Mouse (Mus musculus) retina, postnatal 1 day (tissue): ENCODE results near the gene Arhgdia.
"Not testable (repeated sequence)": the region's sequence is repeated elsewhere in the genome, so short reads cannot be mapped to it uniquely, and the experiment has no call there.

Experiments used
- DNase-seq: peaks from one replicate; pipeline ENCODE4 v3.0.0-alpha.2; 2012

The Arhgdia gene

DNA sequence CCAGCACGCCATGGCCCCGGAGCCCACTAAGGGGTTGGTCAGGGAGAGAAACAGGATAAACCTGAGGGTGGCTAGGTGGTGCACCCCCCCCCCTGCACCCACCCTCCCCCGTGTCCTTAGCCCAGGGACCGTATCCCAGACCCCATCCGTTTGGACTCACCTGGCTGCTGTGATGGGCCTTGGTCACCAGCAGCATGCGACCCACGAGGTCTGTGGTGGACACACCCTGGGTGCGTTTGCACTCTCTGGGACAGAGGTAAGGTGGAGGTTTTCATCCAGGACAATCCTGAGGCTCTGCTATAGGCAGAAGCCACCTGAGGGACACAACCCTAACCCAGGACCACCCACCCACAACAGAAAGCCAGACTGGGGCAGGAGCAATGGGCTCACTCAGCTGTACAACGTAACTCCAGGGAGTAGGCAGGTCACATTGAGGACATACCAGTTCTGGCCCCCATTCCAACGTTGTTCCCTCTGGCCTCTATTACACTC is 32.1 kb upstream of the Arhgdia start:
- DNase-seq: no peak

DNA sequence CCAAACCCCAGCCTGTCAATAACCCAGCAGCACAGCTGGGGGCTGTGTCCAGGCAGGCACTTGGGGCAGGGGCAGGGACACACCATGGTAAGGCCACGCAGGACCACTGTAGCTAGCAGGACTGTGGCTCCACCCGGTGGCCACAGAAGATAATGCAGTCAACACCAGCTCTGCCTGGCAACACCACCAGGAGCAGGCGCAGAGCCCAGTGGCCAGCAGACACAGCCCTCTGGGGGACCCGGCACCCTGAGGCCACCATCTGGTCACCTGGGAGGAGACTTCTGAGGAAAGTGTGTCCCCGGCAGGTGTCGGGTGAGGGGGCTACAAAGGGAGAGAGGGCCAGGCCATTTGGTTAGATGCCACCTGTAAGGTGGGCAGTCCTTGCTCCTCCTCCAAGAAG is 31.3 kb upstream of the Arhgdia start:
- peak; percentile 78 for DNase-seq

DNA sequence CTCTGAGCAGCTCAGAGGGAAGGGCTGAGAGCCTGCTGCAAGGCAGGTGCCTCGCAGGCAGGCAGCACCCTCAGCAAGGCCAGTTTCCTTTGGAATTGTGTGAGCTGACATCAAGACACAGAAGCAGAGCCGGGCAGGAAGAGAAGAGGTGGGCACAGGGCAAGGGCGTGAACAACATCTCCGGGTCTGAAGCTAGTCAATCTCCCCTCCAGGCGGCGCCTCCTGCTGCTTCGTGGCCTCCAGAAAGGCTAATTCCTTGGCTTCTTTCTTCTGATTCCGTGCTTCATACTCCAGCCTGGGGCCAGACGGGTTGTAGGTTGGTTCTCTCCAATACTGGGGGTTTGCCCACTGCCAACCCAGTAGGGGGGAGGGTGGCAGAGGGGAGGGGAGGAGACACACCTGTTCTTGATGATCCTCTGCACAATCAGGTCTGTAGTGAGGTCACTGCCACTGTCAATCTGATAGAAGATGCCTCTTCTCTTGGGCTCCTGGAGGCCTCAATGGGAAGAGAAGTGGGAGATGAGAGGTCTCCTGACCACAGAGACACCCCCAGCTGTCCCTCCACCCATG is 29.1 kb upstream of the Arhgdia start:
- DNase-seq: no peak

DNA sequence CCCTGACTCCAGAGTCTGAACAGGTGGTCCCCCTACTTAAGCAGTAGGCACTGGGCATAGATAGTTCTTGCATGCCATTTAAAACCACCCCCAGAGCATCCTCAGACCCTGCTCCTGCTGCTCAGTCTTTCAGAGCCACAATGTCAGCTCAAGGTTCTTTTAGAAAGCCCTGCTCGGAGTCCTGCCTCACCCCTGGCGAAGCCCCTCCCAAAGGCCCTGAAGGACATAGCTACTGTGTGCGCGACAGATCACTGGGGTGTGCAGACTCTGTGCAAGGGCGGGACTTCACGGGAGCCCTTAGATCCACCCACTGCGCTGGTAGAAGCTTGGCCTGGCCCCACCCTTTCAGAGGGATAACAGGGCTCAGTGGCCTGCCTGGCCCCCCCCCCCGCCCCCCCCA is 27.8 kb upstream of the Arhgdia start:
- peak; percentile 14 for DNase-seq

DNA sequence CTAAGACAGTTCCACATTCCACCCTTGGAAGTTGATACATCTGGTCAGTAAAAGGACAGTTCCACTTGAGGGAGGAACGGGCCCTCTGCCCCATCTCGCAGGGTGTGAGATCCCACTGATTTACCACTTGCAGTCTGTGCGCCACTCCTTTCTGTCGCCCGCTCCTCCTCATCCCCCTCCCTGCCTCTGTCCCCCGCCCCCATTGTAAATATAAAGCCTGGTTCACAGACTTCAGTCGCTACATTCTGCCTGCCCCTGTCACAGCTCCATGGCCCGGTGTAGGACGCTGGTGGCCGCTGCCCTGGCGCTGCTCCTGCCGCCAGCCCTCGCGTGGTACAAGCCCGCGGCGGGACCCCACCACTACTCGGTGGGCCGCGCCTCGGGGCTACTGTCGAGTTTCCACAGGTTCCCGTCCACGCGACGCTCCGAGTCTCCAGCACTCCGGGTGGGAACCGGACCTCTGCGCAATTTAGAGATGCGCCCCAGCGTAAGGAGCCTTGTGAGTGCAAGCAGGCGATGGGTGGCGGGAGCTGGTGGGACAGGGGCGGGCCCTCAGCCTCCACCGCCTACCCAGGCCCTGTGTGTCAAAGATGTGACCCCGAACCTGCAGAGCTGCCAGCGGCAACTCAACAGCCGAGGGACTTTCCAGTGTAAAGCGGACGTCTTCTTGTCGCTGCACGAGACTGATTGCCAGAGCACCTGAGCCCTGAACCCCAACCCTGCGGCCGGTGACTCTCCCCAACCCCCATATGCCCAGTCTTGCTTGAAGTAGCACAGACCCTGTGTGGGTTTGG is 27.0 kb upstream of the Arhgdia start, which contains the start of gene Npb:
TSS of gene Npb (plus strand) at position 237 of the 794 bp plus-strand sequence.
- peak; percentile 21 for DNase-seq

DNA sequence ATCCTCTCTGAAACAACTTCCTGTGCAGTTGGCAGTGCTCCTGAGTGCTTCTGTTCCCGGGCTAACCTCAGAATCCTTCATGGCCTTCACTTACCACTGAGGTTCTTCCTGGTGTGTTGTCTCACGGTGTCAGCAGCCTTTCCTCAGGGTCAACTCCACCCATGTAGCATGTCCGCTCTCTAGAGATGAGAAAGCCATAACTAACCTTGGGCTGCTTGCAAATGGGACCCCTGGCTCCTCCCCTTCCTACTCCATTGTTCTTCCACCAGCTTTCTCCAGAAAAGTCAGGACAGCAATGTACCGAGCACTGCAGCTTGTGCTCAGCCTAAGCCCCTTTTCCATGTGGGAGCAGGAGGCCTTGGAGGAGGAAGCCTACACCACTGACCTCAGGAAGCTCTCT is 25.3 kb upstream of the Arhgdia start:
- no peak for DNase-seq

DNA sequence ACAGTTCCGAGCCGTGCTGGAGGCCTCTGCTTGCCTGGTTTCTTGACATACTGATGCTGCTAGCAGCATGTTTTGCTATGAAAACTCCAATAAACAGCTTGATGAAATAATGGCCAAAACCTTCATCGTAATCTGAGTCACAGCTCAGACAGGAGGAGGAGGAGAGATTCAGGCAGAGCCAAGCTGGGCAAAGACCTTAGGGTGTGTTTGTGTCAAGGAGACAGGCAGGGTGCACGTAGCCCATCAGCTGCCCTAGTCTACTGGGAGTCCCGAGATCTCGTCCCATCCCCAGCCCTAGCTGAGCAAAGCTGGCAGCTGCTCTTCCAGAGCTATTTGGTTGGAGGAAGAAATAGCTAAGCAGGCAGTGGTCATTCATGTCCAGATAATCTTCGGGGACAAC is 24.2 kb upstream of the Arhgdia start:
- DNase-seq: no peak

DNA sequence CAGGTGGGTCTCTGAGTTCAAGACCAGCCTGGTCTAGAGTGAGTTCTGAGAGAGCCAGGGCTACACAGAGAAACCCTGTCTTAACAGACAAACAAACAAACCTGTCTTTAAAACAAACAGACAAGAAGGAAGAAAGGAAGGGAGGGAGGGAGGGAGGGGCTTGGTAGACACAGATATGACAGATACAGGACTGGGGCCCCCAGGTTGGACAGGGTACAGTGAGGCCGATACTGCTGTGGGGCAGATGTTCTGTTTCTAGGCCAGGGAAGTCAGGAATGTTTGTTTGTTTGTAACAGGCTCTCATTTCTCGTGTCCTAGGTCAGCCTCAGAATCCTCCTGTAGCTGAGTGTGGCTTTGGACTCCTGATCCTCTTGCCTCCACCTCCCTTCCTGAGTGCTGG is 22.1 kb upstream of the Arhgdia start:
- no peak for DNase-seq

DNA sequence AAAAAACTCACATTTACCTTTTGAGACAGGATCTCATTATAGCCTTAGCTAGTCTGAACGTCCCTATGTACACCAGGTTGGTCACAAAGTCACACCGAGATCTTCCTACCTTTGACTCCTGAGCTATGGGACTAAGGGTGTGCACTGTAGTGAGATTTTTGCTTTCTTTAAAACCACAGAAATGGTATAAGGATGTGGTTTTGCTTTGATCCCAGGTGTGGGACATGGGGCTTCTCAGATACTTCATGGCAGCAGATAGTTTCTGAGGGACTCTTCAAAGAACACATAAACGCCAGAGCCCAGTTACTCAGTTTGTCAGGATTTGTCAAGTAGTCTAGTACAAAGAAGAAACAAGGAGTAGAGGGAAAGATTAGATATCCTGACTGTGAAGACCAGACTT is 19.3 kb upstream of the Arhgdia start:
- DNase-seq: no peak

DNA sequence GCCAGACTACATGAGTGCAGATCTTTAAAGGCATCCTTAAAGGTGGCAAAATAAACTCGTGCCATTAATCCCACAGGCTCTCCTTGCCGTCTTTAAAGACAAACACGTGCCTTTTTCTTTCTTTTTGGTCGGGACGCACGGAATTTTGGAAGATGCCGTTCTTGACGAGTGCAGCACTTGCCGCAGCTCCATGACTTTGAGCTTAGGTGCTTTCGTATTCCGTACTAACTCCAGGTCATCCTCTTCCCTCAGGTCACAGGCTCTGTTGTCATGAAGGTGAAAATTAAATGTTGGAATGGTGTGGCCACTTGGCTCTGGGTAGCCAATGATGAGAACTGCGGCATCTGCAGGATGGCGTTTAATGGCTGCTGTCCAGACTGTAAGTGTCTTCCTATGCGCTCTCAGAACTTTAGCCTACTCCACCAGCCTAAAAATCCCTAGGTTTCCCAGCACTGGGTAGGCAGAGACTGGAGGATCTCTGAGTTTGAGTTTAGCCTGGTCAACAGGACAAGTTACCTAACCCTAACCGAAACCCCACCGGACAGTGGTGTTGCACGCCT is 17.6 kb upstream of the Arhgdia start:
- DNase-seq: no peak

DNA sequence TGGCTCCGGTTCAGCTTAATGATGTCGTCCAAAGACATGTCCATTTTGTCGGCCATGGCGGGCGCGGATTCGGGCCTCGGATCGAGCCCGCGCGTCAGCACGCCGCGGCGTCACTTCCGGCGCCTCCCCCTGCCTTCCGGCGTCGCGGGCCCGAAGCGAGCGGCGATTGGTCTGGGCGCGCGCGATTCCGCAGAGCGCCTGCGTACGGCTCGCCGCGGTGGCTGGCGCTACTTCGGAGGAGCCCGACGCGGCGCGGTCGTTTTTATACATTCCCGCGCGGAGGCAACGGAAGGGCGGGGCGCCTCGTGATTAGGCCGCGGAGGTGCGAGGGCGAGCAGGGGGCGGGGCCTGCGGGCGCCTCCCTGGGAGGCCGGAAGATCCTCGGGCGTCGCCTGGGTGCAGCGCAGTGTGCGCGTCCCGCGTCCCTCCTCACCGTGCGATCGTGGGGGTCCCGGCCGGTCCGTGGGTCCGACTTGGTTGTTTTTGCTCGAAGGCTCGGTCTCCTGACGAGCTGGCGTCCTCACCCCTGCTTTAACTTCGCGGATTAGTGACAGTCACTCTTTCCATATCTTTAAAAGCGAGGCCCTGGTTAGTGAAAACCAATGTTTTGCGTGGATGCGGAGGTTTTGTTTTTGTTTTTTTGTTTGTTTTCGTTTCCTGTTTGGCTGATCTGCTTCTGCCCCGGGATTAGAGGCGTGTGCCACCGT is 17.0 kb upstream of the Arhgdia start, which contains the start of the genes Alyref and Anapc11:
TSS of gene Alyref (minus strand) at position 83 of the 707 bp plus-strand sequence.
TSS of gene Anapc11 (plus strand) at position 139 of the 707 bp plus-strand sequence.
- peak; percentile 98 for DNase-seq

DNA sequence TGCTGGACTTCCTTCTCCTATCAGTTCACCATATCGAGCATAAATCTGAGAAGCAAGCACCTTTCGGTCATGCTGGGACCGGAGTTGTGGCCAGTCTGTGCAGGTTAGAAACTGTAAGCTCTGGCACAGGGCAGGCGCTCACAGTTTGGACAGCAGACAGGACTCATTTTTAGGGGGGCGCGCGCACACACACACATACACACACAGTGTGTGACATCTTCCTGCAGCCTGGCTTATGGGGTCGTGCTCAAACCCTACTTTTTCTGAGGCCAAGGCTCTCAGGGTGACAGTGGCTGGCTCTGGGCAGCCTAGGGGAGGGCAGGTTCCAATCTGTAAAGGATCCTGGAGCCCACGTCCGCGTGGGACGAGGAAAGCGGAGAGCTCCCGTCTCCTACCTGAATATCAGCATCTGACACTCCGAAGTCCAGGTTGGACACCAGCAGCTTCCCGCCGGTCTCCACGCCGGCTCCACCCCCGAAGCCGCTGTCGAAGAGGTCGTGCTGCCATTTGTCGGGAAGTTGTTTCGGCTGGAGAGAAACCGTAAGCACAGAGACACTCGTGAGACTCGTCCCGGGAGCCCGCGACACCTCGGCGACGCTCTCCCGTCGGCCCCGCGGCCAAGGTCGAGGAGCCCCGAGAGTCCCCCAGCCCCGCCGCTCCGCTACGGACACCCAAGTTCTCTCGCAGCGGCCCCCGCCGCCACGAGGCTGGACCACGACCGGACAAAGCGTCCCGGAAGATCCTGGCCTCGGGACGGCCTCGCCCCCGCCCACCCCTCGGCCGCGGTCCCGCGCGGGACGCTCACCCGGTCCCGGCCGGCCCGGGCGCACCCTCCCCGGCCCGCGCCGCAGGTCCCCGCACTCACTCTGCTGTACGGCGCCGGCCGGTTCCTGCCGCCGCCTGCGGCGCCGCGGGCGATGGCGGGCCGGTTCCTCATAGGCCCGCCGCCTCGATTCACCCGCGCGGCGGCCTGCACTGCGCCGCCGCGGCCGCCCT is 16.1 kb upstream of the Arhgdia start:
- DNase-seq: no peak

DNA sequence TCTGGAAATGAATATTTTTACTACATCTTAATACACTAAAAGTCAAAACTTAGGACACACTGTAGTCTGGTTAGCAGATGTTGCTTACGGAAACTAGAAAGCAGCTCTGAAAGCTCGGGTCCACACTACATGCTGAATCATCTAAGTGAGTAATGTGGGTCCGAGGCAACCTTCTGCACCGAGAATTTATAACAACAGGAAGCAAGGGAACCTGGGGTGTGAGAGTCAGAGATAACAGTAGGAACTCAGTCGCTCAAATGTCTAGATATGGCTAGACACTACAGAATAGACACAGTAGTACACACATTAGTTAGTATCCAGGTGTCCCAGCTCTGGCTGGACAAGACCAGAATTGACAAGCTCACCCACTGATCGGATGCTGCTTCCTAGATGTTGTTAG is 7.1 kb upstream of the Arhgdia start:
- no peak for DNase-seq

DNA sequence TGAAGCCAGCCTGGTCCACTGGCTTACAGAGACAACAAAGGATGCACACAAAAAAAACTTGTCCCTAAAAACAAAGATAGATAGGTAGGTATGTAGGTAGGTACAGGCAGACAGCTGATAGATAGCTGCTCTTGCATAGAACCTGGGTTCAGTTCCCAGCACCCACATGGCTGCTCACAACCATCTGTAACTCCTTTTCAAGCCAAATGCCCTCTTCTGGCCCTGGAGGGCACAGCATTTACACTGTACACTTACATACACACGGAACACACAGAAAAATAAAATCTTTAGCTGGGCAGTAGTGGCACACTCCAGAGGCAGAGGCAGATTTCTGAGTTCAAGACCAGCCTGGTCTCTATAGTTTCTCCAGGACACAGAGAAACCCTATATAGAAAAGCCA is 2.5 kb upstream of the Arhgdia start:
- no peak for DNase-seq

DNA sequence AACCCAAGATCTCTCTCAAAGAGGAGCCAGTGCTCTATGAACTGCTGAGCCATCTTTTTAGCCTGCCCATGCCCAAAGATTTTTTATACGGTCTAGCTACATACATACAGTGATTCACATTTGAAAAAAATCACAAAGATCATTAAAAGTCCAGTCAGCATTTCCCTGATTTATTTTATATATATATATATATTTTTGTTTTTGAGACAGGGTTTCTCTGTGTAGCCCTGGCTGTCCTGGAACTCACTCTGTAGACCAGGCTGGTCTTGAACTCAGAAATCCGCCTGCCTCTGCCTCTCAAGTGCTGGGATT is 1.5 kb upstream of the Arhgdia start:
- DNase-seq: not testable (repeated sequence)

DNA sequence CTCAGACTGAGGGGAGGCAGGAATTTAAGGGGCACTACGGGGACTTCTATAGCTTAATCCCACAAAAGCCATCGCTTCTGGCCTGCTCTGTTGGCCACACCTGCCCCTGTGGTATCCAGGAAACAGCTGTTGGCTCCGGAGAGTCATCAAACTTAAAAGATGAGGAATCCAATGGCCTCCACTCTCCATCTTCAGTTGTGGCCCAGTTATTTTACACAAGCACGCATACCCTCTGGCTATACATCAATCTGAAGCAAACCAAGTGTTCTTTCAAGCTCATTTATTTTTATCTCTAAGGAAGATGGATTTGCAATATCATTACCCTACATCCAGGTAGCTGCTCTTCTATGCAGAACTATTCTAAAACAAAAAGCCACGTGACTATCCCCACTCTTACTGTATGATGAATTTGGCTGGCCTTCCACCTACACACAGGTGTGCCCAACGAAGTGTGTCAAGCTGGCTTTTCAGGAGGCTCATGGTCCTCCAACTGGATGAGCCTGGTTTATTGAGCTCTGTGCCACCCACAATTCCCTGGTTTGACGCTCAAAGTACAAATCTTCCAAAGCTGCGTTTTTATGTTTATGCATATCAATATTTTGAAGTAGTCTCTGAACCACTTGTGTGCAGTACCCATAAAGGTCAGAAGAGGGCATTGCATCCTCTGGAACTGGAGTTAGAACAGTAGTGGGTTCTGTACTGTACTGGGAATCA is 1.0 kb upstream of the Arhgdia start:
- DNase-seq: peak; percentile 48

DNA sequence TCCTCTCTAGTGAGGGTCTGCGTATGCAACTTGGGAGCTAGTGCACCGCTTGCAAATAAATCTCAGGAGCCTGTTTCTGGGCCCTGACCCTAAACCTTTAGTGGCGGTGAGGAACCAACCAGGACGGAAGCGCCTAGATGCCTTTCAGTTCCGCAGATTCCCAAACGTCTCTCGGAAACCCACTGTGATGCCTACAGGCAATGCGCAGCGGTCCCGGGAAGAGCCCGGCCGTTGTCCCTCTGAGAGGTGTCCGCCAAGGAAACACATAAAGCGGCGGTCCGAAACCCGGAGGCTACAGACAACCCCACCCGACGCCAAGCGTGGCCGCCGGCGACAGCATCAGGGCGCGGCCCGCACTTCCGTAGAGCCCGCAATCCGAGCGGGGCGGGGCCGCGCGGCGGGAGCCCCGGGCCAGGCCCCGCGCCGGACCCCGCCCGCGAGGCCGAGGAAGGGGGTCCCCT is 523 bp downstream of the Arhgdia start:
- DNase-seq: peak; percentile 45

DNA sequence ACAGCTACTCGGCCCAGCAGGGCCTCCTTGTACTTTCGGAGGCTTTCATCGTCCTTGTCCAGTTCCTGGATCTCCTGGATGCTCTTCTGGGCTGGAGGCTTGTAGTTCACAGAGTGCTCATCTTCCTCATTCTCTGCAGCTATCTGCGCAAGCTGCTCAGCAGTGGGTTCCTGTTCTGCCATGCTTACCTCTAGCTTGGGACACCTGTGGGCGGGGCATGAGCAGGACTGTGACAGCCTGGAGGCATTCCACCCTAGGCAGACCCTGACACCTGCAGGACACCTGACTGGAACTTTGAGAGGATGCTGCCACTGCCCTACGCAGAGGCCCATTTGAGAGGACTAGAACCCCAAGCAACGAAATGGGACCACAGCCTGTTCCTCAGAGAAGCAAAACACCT is 1.2 kb downstream of the Arhgdia start:
- no peak for DNase-seq

DNA sequence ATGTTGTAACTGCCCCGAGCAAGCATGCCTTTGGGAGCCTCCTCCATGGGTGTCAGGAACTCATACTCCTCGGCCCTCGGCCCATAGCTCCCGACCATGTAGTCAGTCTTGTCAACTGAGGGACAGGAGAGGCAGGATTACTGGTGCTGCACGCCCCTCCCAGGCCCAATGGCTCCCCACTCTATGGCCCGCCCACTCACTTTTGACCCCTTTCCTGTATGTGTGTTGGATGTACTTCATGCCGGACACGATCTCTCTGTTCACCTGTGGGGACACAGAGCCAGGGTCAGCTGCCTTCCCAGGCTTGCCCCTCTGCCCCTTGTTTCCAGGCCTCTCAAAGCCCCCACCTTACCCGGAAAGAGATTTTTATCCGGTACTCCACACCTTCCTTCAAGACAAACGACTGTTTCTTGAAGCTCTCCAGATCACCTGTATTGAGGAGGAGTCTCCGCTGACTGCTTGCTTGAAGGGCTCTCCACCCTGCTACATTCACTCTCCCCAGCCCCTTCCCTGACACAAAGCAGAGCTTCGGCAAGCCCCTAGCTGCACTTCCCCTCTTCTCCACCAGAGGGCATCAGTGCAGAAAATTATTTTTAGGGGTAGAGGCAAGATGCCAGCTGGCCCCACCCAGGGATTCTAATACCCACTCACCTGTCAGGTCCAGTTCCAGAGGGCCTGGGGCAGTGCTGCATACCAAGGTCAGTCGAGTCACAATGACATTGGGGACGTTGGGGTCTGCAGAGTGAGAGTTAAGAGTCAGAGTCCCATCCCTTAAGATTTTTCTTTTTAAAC is 1.9 kb downstream of the Arhgdia start:
- peak; percentile 84 for DNase-seq

DNA sequence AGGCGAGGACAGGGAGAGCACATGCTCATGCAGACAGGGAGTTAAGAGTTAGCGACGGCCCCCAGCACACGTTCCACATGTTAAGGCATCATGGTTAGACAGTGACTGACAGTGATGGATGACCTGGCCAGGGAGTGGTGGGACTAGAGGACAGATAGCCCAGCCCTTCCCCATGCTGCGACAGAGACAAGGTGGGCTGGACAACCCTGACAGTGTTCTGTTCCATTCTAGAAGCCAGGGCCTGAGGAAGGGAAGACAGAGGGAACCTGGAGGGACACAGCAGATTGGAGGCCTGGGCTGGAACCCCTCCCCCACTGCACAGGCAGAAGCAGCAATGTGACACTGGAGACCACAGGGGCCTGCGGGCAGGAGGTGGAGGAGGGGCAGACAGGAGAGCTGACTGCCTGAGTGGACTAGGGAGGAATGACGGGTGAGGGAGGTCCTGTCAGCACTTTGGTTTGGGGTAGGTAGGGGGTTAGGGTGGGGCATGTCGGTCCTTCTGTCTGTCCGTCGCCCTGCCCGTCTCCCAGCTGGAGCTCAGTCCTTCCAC is 2.7 kb downstream of the Arhgdia start:
- DNase-seq: no peak
